Mouse (Mus musculus): ENCODE measurements at regions not wholly inside any gene's neighbourhood (a gene's known extent, or its start where the extent isn't known, plus 50 kb on each side); places are given as distances from the start of the nearest gene placed in this dataset.

DNA sequence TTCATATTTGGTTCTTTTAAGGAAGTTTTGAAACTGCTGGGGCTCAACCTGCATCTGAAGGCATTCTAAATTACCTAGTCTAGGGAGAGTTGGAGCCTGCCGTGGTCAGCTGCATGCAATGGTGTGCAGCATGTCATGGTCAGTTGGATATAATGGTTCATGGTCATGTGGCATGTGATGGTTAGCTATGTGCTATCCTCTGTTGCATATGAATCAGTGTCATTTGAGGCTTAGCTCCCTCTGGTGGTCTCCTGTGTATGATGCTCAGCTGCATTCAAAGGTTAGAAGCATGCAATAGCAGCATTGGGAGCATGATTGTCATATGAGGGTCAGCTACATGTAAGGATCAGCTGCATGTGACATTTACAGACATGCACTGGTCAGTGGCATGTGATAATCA is 1894.0 kb upstream of the Lrrc6 start:
- Histone ChIP-seq H3K9me3 (ENCODE audit: control insufficient read depth, low read depth, low read length) (no peaks in the 10 kb centered on the region), H3K4me3 (ENCODE audit: low read depth, low read length) (no peak overlapping the region), H3K27ac (ENCODE audit: low read length) (no peak overlapping the region), H3K27me3 (ENCODE audit: control insufficient read depth, insufficient read depth, low read length) (no peaks in the 10 kb centered on the region), H3K9ac (replicated peaks; ENCODE audit: low read depth, low read length) (no peak overlapping the region), H3K4me2 (replicated peaks; ENCODE audit: low read depth, low read length) (no peak overlapping the region), H3K4me1 (ENCODE audit: control insufficient read depth, insufficient read depth, low read length) (no peaks in the 10 kb centered on the region), H3K36me3 (ENCODE audit: control insufficient read depth, insufficient read depth, low read length) (no peaks in the 10 kb centered on the region)
- 82% methylated on average over 1 of the region's 1 CpGs for WGBS
- ATAC-seq (ENCODE audit: insufficient number of reproducible peaks, insufficient read depth, low FRiP score, low read depth), result no peak

DNA sequence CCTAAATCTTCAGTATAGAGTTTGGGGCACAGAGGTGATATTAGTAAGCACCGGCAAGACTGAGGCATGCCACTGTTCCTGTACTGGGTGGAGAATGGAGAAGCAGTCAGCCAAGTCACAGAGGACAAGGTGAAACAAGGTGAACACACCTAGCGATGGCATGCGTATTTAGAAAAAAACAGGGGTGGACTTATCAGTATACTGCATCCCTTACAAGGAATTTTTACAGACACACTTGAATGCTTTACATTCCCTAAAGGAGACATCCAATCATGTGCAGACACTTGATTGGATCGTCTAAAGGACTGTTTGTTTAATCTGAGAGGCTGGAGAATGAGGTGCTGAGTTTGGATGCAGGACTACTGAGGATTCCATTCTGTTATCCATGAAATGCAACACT is 1893.4 kb upstream of the Lrrc6 start:
- H3K9me3 ChIP-seq (ENCODE audit: control insufficient read depth, low read depth, low read length), result no peaks in the 10 kb centered on the region

DNA sequence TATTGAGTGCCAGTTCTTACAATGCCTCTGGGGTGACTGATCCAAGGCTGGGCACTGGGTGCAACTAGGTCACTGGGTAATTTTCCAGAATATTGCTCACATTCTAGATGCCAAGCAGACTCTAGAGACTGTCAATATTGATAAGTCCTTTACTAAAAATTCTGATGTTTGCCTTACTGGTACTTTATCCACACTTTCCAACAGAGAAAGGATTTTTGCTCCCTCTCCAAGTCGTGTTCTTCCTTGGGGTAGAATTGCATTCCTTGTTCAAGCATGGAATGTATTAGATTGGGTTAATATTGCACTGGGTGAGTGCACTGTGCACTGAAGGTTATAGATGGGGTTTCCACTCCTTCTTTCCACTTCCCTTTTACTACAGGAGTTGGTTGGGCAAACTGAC is 1891.0 kb upstream of the Lrrc6 start:
- H3K27ac ChIP-seq (ENCODE audit: low read length), result no peak overlapping the region
- no peak overlapping the region for H3K9ac ChIP-seq (replicated peaks; ENCODE audit: low read depth, low read length)
- H3K27me3 ChIP-seq (ENCODE audit: control insufficient read depth, insufficient read depth, low read length), result no peaks in the 10 kb centered on the region
- H3K9me3 ChIP-seq (ENCODE audit: control insufficient read depth, low read depth, low read length), result no peaks in the 10 kb centered on the region
- no peak overlapping the region for H3K4me3 ChIP-seq (ENCODE audit: low read depth, low read length)
- no peaks in the 10 kb centered on the region for H3K36me3 ChIP-seq (ENCODE audit: control insufficient read depth, insufficient read depth, low read length)
- ATAC-seq (ENCODE audit: insufficient number of reproducible peaks, insufficient read depth, low FRiP score, low read depth), result no peak
- 35% methylated on average over 1 of the region's 1 CpGs for WGBS
- no peak overlapping the region for H3K4me2 ChIP-seq (replicated peaks; ENCODE audit: low read depth, low read length)
- H3K4me1 ChIP-seq (ENCODE audit: control insufficient read depth, insufficient read depth, low read length), result no peaks in the 10 kb centered on the region

More for the DNA sequence above, 1893.4 kb upstream of the Lrrc6 start:
- H3K4me3 ChIP-seq (ENCODE audit: low read depth, low read length), result no peak overlapping the region
- 68% methylated on average over 4 of the region's 4 CpGs for WGBS
- no peaks in the 10 kb centered on the region for H3K4me1 ChIP-seq (ENCODE audit: control insufficient read depth, insufficient read depth, low read length)
- H3K4me2 ChIP-seq (replicated peaks; ENCODE audit: low read depth, low read length), result no peak overlapping the region
- no peak for ATAC-seq (ENCODE audit: insufficient number of reproducible peaks, insufficient read depth, low FRiP score, low read depth)
- no peaks in the 10 kb centered on the region for H3K27me3 ChIP-seq (ENCODE audit: control insufficient read depth, insufficient read depth, low read length)
- H3K36me3 ChIP-seq (ENCODE audit: control insufficient read depth, insufficient read depth, low read length), result no peaks in the 10 kb centered on the region
- no peak overlapping the region for H3K9ac ChIP-seq (replicated peaks; ENCODE audit: low read depth, low read length)
- H3K27ac ChIP-seq (ENCODE audit: low read length), result no peak overlapping the region

DNA sequence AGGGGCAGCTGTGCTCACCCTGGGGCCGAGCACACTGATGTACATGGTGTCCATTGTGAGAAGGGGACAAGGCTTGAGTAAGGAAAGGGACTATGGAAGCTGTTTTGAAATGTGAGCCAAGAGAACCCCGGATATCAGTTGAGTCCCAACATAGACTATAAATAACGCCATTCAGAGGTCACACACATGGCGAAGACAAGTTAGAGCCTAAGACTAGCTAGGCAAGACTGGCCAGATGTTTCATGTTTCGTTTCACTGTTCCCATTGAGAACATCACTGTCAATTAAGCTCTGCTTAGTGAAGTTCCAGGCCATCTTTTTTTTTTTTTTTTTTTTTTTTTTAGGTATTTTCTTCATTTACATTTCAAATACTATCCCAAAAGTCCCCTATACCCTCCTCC is 1889.1 kb upstream of the Lrrc6 start:
- Histone ChIP-seq H3K9ac (replicated peaks; ENCODE audit: low read depth, low read length) (no peak overlapping the region), H3K36me3 (ENCODE audit: control insufficient read depth, insufficient read depth, low read length) (no peaks in the 10 kb centered on the region), H3K4me2 (replicated peaks; ENCODE audit: low read depth, low read length) (no peak overlapping the region), H3K9me3 (ENCODE audit: control insufficient read depth, low read depth, low read length) (no peaks in the 10 kb centered on the region), H3K27ac (ENCODE audit: low read length) (no peak overlapping the region), H3K4me1 (ENCODE audit: control insufficient read depth, insufficient read depth, low read length) (no peaks in the 10 kb centered on the region), H3K4me3 (ENCODE audit: low read depth, low read length) (no peak overlapping the region), H3K27me3 (ENCODE audit: control insufficient read depth, insufficient read depth, low read length) (no peaks in the 10 kb centered on the region)
- no peak for ATAC-seq (ENCODE audit: insufficient number of reproducible peaks, insufficient read depth, low FRiP score, low read depth)
- 61% methylated on average over 5 of the region's 5 CpGs for WGBS

DNA sequence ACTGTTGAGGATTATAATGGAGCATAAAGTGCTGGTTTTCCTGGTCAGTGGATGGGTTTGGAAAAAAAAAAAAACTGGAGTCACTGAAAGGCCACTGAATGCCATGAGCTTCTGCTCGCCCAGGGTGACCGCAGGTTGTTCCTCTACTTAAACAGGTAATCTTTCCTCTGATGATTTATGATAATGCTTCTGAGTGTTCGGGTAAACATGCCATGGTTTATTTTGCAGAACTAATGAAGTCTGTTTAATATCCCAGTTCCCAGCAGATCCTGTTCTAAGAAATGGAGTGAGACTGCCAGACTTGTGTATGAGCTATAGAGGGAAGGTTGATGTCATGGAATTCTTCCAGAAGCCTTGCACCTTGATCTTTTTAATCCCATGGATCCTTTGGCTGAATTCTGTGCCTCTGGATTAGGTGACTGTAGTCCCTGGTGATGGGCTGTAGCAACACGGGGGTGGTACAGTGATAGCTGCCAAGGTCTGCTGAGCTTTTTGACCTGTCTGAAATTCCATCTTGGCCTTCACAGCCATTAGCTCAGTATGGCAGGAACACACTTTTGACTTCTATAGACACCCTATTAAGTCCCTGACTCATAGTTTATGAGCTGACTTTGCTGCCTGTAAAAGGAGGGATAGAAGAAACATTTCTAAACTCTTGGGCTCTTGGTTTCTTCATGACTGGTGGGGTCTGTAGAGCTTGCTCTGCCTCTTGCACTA is 1886.8 kb upstream of the Lrrc6 start:
- Histone ChIP-seq H3K27me3 (ENCODE audit: control insufficient read depth, insufficient read depth, low read length) (no peaks in the 10 kb centered on the region), H3K4me1 (ENCODE audit: control insufficient read depth, insufficient read depth, low read length) (no peaks in the 10 kb centered on the region), H3K36me3 (ENCODE audit: control insufficient read depth, insufficient read depth, low read length) (no peaks in the 10 kb centered on the region), H3K4me3 (ENCODE audit: low read depth, low read length) (no peak overlapping the region), H3K4me2 (replicated peaks; ENCODE audit: low read depth, low read length) (no peak overlapping the region), H3K9me3 (ENCODE audit: control insufficient read depth, low read depth, low read length) (no peaks in the 10 kb centered on the region), H3K27ac (ENCODE audit: low read length) (no peak overlapping the region), H3K9ac (replicated peaks; ENCODE audit: low read depth, low read length) (no peak overlapping the region)
- no peak for ATAC-seq (ENCODE audit: insufficient number of reproducible peaks, insufficient read depth, low FRiP score, low read depth)
- 43% methylated on average over 4 of the region's 4 CpGs for WGBS

DNA sequence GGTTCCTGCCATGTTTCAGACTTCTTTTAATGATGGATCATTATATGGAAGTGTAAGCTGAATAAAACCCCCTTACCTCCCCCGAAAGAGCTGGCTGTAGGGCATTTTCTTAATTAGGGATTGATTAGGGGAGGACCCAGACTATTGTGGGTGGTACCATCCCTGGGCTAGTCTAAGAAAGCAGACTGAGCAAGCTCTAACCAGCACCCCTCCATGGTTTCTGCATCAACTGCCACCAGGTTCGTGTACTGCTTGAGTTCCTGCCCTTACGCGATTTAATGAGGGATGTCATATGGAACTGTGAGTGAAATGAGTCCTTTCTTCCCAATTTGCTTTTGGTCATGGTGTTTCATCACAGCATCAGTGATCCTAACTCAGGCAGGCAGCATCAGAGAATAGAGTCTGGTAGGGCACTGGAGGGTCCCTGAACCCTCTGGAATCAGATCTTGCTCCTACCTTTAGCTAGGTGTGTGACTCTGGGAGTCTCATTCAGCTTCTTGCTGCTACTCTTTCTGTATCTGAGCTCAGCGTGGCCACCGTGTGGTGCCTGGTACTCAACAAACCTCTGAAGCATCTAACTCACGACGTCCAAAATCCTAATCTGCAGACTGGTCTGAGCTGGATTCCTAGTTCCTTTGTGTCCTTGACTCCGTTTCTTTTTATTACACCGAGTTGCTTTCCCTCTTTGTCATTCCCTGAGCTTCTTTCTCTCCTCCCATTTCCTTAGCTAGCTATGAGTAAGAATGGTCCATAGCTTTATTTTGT is 1884.0 kb upstream of the Lrrc6 start:
- H3K4me3 ChIP-seq (ENCODE audit: low read depth, low read length), result no peak overlapping the region
- no peak overlapping the region for H3K27ac ChIP-seq (ENCODE audit: low read length)
- no peaks in the 10 kb centered on the region for H3K27me3 ChIP-seq (ENCODE audit: control insufficient read depth, insufficient read depth, low read length)
- 70% methylated on average over 10 of the region's 10 CpGs for WGBS
- H3K9ac ChIP-seq (replicated peaks; ENCODE audit: low read depth, low read length), result no peak overlapping the region
- H3K9me3 ChIP-seq (ENCODE audit: control insufficient read depth, low read depth, low read length), result no peaks in the 10 kb centered on the region
- H3K4me1 ChIP-seq (ENCODE audit: control insufficient read depth, insufficient read depth, low read length), result no peaks in the 10 kb centered on the region
- no peak for ATAC-seq (ENCODE audit: insufficient number of reproducible peaks, insufficient read depth, low FRiP score, low read depth)
- no peaks in the 10 kb centered on the region for H3K36me3 ChIP-seq (ENCODE audit: control insufficient read depth, insufficient read depth, low read length)
- H3K4me2 ChIP-seq (replicated peaks; ENCODE audit: low read depth, low read length), result no peak overlapping the region

DNA sequence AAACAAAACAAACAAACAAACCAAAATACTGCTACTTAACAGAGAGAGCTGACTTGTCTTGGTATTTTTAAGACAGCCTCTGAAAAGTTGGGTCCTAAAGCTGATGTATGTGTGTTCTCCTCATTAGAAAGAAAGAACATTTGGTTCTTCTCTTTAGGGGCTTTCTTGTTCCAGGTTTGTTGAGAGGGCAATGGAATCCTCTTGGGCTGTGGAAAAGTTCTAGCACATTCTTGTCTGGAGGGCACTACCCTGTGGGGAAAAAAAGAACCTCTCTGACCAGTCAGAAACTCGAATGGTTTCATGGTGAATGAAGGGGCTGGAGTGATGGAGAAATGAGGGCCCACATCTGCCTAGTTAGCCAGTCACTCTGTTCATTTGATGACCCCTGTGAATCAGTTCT is 1874.5 kb upstream of the Lrrc6 start:
- H3K4me1 ChIP-seq (ENCODE audit: control insufficient read depth, insufficient read depth, low read length), result no peaks in the 10 kb centered on the region
- ATAC-seq (ENCODE audit: insufficient number of reproducible peaks, insufficient read depth, low FRiP score, low read depth), result no peak
- WGBS, result 52% methylated on average over 1 of the region's 1 CpGs

DNA sequence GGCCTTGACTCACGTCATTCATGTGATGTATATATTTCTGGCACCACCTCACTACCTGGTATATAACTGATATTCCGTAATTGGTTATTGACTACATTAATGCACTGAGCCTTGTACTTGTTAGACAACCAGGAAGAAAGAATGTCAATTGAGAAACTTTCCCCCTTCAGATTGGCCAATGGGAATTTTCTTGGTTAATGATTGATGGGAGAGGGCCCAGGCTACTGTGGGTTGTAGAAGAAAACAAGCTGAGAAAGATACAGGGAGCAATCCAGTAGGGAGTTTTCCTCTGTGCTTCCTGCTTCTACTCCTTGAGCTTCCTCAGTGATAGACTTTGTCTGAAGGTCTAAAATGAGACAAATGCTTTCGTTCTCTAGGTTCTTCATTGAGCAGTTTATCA is 1866.1 kb upstream of the Lrrc6 start:
- Histone ChIP-seq H3K9ac (replicated peaks; ENCODE audit: low read depth, low read length) (no peak overlapping the region), H3K4me1 (ENCODE audit: control insufficient read depth, insufficient read depth, low read length) (no peaks in the 10 kb centered on the region), H3K27me3 (ENCODE audit: control insufficient read depth, insufficient read depth, low read length) (no peaks in the 10 kb centered on the region), H3K36me3 (ENCODE audit: control insufficient read depth, insufficient read depth, low read length) (no peaks in the 10 kb centered on the region), H3K27ac (ENCODE audit: low read length) (no peak overlapping the region), H3K4me2 (replicated peaks; ENCODE audit: low read depth, low read length) (no peak overlapping the region), H3K4me3 (ENCODE audit: low read depth, low read length) (no peak overlapping the region), H3K9me3 (ENCODE audit: control insufficient read depth, low read depth, low read length) (no peaks in the 10 kb centered on the region)
- 71% methylated on average over 3 of the region's 3 CpGs for WGBS
- ATAC-seq (ENCODE audit: insufficient number of reproducible peaks, insufficient read depth, low FRiP score, low read depth), result no peak

More for the DNA sequence above, 1874.5 kb upstream of the Lrrc6 start:
- Histone ChIP-seq H3K27ac (ENCODE audit: low read length) (no peak overlapping the region), H3K4me3 (ENCODE audit: low read depth, low read length) (no peak overlapping the region), H3K9me3 (ENCODE audit: control insufficient read depth, low read depth, low read length) (no peaks in the 10 kb centered on the region), H3K4me2 (replicated peaks; ENCODE audit: low read depth, low read length) (no peak overlapping the region), H3K9ac (replicated peaks; ENCODE audit: low read depth, low read length) (no peak overlapping the region), H3K36me3 (ENCODE audit: control insufficient read depth, insufficient read depth, low read length) (no peaks in the 10 kb centered on the region), H3K27me3 (ENCODE audit: control insufficient read depth, insufficient read depth, low read length) (no peaks in the 10 kb centered on the region)

All from stomach, embryonic 14.5 days (tissue).